Mouse (Mus musculus): ENCODE data around the gene Smg1.

Smg1 gene

DNA sequence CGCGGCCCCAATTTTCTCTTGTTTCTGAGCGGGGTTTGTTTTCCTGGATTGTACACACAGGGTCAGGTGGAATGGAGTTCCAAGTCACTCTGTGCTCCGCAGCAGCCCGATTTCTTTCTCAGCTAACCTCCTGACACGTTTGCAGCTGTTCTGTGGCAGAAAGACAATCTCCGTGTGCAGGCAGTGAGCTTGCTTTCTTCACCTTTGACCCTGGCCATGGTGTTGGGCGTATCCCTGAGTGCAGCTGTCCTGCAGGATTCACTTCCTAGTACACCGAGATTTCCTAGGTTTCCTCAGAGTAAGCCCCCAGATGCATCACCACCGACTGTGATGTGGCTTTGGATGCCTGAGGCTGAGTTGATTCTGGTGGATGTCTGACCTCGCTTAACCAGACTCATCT lies 108.3 kb downstream of the Smg1 start:
- DNase-seq = no peak

DNA sequence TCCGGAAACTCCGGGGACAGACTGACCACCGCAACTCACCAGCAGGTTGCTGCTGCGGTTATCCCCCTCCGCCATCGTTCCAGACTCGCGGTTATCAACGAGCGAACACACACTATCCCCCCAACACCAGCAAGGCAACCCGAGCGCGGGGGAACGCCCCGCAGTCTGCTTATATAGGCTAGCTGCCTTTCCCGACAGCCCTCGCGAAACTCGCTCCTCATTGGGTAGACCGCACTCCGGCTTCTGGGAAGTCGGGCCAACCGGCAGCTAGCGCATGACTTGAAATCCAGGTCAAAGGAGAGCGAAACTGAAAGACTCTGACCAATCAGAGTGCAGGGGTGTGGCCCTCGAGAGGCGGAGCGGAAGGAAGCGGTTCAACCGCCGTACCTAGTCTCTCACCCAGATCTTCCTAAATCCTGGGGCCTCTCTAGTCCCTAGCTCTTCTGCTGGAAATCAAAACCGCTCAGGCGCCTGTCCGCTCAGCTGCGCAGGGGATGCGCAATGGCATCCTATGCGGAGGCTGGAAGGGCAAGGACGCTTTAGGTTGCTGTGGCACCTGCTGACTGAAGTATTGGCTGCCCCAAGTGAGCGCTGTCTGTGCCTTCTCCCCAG lies 113.9 kb downstream of the Smg1 start, which contains the start of gene Arl6ip1:
Arl6ip1 (minus strand) TSS at position 233 of the 612 bp plus-strand sequence.
- DNase-seq = peak; percentile 100

GRCm38 (mm10) chr7:118128925-118129429 lies 114.5 kb downstream of the Smg1 start:
- DNase-seq = no peak

GRCm38 (mm10) chr7:118126219-118126875 lies 117.1 kb downstream of the Smg1 start:
- no peak for DNase-seq

DNA sequence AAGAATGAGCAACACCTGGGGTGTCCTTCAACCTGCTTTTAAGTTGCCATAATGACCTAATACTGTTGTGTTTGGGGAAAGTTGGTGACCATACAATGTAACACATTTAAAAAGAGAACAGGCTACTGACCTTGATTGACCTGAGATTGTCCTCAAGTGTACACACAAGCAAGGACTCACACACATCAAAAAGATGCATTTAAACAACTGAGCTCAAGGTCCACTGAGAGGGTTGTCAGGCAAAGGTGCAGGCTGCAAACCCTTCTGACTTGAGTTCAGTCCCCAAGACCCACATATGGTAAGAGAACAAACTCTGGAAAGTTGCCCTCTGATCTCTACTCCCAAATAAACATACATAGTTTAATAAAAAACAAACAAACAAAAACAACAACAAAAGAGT lies 117.7 kb downstream of the Smg1 start:
- DNase-seq = no peak

DNA sequence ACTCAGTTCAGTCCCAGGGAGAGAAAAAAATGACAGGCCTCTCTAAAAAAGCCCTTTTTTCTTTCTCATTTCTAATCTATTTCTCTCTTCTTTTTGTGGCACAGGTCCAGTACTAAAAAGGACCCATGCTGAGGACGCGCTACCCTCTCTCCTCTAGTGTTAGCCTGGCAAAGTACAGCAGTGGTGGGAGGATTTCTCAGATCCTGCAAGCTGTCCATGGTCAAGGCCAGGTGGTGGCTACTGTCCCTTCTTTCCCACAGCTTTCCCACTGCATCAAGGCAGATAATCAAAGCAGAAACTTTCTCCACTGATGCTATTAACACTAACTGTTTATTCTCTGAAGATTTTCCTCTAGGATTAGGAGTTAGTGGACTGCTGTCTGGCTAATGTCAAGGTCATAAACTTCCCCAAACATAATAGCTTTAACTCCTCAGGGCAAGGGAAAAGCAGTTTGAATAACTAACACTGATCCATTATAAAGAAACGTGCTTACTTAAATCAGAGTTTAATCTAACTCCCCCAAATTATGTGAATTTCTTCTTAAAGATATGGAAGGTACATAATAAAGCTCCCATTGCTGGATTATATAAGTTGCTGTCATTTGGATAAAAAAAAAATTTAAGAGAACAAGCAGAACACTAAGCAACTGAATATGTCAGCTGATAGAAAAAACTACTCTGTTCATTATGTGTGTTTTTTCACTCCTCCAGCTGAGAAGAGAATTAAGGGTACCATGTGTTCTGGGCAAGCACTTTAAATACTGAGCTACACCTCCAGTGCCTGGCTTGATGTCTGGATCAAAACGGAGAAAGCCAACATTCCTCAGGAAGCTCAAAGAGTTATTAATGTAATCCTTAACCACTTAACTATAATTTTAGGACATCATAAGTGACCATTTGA lies 119.7 kb downstream of the Smg1 start:
- DNase-seq = no peak

- peak; percentile 75 for DNase-seq
These were observed 121.2 kb downstream of the Smg1 start for GRCm38 (mm10) chr7:118122235-118122634.

DNA sequence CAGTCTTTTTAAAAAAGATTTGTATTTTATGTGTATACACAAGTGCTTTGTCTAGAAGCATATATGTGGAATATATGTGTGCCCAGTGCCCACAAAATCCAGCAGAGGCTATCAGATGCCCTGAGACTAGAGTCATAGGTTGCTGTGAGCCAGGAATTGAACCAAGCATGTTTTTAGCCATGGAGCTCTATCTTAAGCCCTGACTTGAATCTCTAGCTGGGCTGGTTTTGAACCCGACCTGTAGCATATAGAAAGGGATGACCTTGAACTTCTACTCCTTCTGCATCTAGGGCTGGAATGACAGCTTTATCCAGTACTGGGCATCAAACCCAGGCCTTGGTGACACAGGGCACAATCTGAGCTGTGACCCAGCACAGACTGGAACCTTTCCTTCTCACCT lies 122.8 kb downstream of the Smg1 start:
- DNase-seq = peak; percentile 57

DNA sequence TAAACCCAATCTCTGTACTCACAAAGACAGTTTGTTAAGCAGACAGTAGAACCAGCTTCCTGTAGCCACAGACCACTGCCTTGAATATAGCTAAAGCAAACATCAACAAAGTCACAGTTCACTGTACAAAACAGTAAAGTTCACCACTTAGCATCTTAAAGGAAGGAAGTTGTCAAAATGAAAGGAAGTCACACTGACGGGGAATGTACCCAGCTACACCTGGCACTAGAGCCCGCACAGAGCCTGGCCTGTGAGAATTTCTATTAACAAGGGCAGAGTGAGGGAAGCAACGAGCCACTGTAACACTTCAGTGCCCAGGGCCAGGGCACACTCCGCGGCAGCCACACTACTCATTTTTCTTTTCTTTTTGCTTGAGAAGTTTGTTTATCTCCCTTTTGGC lies 123.5 kb downstream of the Smg1 start:
- peak; percentile 88 for DNase-seq

DNA sequence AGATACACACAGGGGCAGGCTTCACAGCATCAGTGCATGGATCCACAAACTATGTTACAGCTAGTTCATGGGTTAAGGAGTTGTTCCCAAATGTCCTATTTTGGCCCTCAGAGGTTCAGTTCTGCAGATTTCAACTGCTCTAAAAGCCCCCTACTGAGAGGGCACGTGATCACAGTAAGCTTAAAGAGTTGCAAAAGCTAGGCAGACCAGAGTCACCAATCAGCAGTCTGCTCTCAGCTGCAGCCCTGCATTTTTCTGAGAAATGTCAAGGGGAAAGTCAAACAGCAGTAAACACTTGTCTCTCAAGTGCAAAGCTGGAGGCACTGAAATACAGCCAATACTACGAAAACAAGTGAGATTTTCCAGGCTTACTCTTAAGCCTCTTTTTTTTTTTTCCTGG lies 124.3 kb downstream of the Smg1 start:
- no peak for DNase-seq

GRCm38 (mm10) chr7:118118426-118118825 lies 125.0 kb downstream of the Smg1 start:
- no peak for DNase-seq

DNA sequence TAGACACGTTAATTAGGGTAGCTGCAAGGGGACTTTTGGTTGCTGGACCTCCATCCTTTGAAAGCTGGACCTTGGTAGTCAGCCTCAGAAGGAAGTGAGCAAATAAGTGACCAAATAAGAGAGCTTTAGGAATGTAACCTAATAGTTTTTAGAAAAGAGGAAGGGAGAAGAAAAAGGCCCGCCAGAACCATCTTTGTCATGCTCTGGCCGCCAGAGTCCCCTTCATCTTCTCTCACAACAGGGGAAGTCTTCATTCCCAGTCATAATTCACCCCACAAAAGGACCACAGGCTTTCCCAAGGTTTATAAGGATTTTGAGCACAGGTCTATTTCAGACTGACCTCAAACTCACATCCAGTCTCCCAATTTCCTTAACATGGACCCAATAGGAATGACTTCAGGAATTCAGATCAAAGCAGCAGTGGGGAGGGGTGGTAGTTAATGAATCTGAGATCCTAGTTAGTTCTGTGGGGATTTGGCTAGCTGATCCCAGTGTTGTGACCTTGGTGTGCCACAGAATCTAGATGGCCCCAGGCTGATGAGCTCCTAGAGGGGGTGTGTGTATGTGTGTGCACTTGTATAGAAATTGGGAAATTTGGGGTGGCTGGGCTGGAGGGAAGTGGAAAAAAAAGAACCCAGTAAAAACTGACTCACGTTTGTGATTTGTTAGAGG lies 125.8 kb downstream of the Smg1 start:
- peak; percentile 82 for DNase-seq

DNA sequence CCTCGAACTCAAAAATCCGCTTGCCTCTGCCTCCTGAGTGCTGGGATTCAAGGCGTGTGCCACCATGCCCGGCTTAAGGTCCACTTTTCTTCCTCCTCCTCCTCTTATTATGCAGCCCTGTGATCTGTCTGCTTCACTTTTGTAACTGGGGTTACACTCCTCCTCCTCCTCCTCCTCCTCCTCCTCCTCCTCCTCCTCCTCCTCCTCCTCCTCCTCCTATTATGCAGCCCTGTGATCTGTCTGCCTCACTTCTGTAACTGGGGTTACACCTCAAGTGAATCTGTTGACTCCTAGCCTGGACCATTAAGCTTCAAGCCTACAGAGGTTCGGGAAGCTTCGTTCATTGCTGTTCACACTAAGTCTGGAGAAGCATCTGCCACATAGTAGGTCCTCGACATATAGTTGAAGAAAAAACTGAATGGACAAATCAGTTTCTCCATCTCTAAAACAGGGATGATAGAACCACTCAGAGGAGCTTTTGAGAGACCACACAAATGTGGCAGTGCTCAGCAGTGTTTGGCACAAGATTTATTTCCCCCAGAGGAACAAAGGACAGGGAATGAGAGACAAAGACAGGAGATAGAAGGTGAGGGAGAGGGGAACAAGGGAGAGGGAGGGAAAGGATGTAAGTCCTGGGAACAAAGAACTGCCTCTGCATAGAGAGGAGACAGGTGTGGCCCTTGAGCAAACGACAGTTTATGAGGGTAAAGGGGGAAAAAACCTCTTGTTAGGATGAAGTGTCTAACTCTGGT lies 126.5 kb downstream of the Smg1 start:
- peak; percentile 58 for DNase-seq

DNA sequence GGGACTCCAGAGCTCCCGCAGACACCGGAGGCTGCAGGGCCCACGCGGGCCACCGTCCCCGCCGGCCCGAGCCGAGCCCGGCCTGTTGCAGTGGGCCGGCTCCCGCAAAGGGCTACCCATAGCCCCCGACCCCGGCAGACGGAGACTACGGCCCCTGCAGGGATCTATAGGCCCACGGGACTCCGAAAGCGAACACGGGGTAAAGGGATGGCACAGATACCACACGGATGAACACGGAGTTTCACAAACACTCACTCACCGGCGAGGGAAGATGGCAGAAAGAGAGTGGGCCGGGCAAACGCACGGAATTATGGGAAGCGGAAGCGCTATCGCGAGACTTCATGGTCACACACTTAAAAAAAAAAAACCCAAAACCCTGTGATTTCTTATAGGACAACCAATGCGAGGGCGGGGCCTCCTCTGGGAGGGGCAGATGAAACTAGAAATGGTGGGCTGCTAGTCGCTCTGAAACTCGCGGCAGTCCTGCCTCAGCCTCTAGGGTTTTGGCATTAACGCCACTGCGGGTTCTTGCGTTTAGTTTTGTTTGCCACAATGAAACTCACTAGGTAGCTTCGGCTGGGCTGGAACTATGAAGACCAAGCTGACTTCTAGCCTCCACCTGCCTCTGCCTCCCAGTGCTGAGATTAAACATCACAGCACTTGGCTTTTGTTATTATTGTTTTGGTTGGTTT lies 127.4 kb downstream of the Smg1 start, which contains the start of gene Rps15a:
Rps15a (minus strand) TSS at position 312 of the 692 bp plus-strand sequence.
- peak; percentile 99 for DNase-seq

DNA sequence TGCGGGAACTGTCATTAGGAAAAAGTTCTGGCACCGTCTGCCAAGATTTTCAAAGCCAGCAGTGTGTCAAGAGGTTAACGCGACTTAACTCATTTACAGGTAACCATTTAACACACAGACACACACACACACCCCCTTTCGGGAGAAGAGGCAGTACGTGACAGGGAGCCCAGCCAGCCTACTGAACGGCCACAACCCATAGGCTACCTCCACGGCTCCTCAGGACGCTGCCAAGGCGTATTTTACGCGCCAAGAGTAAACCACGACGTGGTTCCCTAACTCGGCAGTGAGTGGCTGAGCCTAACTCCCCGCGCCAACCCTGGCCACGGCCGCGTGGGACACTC lies 128.0 kb downstream of the Smg1 start:
- DNase-seq = no peak

DNA sequence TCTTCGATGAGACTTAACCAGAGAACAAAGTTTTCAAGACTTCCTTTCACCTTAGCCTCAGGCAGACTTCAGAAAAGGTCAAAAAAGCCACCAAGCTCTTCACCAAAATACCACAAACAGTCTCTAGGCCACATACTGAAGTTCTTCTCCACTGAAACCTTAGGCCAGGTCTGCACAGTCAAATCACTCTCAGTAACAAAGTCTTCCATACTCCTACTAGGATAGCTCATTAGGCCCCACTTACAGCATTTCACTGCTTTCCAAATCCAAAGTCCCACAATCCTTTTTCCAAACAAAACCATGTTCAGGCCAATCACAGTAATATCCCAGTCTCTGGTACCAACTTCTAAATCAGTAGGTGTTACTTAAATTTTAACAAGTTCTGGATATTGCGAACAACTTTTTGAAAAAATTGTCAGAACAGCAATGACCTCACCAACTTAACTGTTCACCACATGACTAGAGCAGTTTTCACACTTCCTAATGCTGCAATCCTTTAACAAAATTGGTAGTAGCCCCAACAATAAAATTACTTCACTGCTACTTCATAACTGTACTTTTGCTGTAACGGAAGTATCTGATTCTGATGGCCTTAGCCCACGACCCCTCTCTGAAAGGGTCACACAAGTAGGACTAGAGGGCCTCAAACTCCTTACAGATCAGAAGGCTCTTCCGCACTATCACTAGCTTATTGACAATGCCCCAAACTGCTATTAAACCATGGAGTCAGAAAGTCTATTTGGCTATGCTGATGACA lies 129.8 kb downstream of the Smg1 start:
- peak; percentile 49 for DNase-seq

- peak; percentile 75 for DNase-seq
These were observed 132.3 kb downstream of the Smg1 start for GRCm38 (mm10) chr7:118111128-118111527.

- no peak for DNase-seq
These were observed 135.8 kb downstream of the Smg1 start for GRCm38 (mm10) chr7:118107671-118108070.

DNA sequence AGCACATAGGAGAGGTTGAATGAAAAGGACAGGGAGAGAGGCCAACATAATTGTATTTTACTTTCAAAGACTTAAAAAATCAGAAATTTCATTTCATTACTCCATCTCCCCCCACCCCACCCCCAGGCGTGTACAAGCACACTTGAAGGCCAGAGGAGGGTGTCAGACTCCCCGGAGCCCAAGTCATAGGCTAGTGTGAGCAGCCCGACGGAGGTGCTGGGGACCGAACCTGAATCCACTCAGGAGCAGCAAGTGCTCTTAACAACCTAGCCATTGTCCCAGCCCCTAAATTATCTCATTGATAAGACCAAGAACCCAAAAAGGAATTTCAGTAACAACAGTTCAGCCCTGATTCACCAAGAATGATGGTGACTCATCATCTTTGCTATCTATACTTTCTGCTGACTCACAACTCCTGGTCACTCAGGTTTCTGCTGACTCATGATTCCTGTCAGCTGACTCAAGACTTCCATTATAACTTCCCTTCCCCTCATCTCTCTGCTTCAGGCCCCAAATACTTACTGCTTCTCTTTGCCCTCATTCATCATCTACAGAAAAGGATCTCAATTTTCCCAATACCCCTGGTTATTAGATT lies 138.9 kb downstream of the Smg1 start:
- DNase-seq = no peak
